Mouse (Mus musculus): ENCODE results near the gene Pdzrn3.

GRCm38 (mm10) chr6:101197642-101198041 lies 180.1 kb downstream of the Pdzrn3 start:
- TF ChIP-seq CHD2 (IDR thresholded peaks at IDR 0.05; ENCODE audit: low read depth, low read length) = no peak
- TF ChIP-seq MAFK (IDR thresholded peaks at IDR 0.05; ENCODE audit: insufficient read depth, low read depth, low read length) = no peak
- no peak for TF ChIP-seq ZNF384 (IDR thresholded peaks at IDR 0.05; ENCODE audit: low read depth, low read length)

All from ES-E14 (cell line).